Mouse (Mus musculus) retina, postnatal 7 days (tissue): ENCODE data around the gene Olfr883.

Experiments
- DNase-seq: peaks from one replicate; pipeline ENCODE4 v3.0.0-alpha.2; 2012; ENCODE audit warnings: low read depth, low spot score

Olfr883 gene

DNA sequence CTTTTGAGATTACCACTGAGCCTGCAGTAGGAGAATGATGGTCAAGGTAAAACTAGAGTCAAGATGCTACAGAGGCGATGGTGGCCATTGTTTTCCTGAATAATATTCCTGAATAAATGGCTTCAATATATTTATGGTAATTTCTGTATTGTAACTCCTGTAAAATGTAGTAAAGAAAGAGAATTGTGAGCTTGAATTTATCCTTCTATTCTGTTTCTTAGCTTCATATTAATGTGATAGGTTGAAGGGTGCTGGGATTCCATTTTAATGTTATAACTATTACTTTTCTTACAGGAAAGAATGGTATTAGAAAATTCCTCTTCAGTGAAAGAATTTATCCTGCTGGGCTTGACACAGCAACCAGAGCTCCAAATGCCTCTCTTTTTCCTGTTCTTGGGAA lies at the start of gene Olfr883:
Gene Olfr883, plus strand, starts transcription at position 301 of the 400 bp plus-strand sequence.
- no peak for DNase-seq

- DNase-seq = no peak
Observed at GRCm38 (mm10) chr9:37991525-37991924, 34.1 kb upstream of the Olfr883 start, which contains the start of gene Olfr881. Olfr881 (plus strand) TSS chr9:37991825.

DNA sequence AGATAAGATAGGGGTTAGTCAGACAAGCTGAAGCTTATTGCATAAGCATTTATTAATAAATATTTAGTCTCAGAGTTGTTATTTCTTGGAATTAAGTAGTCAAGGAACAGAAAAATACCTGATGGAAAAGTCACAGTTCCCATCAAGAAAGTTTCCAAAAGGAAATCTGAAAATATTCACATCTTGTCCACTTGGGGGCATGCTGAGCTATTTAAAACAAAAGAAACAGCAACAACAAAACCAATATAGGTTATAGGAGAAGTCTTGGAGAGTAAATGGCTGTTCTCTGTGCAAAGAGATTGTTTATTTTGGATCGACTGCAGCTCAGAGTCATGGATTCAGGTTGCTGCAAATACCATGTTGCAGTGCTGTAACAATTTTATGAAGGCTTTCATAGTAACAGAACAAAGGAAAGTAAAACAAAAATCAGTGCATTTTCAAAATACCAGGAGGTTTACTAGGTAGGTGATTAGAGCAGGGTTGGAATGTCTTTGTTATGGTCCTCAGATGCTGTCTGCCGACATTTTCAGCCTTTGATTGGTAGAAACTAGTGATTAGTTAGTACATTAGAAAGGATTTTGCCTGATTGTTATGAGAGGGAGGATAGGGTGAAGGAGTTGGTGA lies 26.9 kb upstream of the Olfr883 start:
- no peak for DNase-seq

DNA sequence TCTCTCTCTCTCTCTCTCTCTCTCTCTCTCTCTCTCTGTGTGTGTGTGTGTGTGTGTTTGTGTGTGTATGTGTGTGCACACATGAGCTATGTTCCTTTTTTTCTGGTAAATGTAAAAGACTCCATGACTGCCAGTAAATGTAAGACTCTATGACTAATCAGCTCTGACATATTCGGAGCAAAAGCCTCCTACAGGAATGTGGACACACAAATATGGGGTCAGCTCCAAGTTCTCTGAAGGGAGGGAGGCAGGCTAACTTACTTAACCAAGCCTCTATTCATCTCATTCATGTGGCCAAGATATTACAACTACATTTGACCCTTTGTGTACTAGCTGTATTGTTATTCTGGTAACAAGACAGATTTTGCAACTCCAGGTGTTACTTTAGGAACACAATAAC lies 25.6 kb upstream of the Olfr883 start:
- DNase-seq = no peak

GRCm38 (mm10) chr9:38046255-38046654 lies 20.6 kb downstream of the Olfr883 start, which contains the start of gene Olfr884:
Olfr884 (plus strand) TSS chr9:38046555.
- DNase-seq = no peak

DNA sequence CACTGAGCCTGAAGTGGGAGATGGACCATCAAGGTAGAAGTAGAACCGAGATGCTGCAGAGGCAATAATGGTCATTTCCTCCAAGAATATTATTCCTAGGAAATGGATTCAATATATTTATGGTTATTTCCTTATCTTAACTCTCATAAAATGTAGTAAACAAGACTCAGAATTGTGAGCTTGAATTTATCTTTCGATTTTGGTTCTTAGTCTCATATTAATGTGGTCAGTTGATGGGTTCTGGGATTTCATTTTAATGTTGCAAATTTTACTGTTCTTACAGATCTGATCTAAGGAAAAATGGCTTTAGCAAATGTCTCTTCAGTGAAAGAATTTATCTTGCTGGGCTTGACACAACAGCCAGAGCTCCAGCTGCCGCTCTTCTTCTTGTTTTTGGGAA lies 35.4 kb downstream of the Olfr883 start, which contains the start of gene Olfr885:
Gene Olfr885, plus strand, starts transcription at position 301 of the 400 bp plus-strand sequence.
- no peak for DNase-seq
